Mouse (Mus musculus) left cerebral cortex, adult 2 months (tissue): ENCODE measurements around the gene Lamc3. TPM values are rescaled to one million over a fixed set of nuclear protein-coding genes. Genes with fewer than 3 reads are reported as not detected.

Source experiments
- DNase-seq, 2 experiments: peaks; one replicate each; pipeline ENCODE4 v3.0.0; 2021 to 2022; ENCODE audit warnings: low spot score in 2 of 2, mixed read lengths in 1 of 2; ENCODE audit errors: extremely low spot score in 1 of 2
- H3K27ac ChIP-seq: fragments of 200-600 bp; 2 replicates; pipeline ENCODE4 v1.8.1; 2022
- H3K4me3 ChIP-seq: fragments of 200-600 bp; 2 replicates; pipeline ENCODE4 v1.8.1; 2022
- CTCF ChIP-seq: fragments of 200-600 bp; IDR thresholded peaks from 2 replicates; pipeline ENCODE4 v1.8.1; 2022; ENCODE audit warnings: antibody characterized with exemption, mild to moderate bottlenecking, moderate library complexity
- intact Hi-C: fragments of 180-260 bp; cut with DNase I; formaldehyde crosslinking; loops from one replicate; pipeline ENCODE4 v1.15.1; 2025
- total RNA-seq, 2 experiments: library from RNA; stranded (reverse); gene quantifications; 2 replicates each; pipeline ENCODE4 v1.2.3; 2021

The Lamc3 gene
- total RNA-seq, 2 experiments from 2014 or later: 6.9 to 8.8 TPM

- TF ChIP-seq CTCF: no peak
- H3K4me3 ChIP-seq: no peak overlapping the region
- intact Hi-C loops: no loop called here
- no peak for DNase-seq
- peak overlapping the region; percentile 37 for H3K27ac ChIP-seq
These were observed 76.4 kb downstream of the Lamc3 start for GRCm38 (mm10) chr2:31963491-31963890.

- Histone ChIP-seq H3K27ac (no peak overlapping the region), H3K4me3 (no peak overlapping the region)
- intact Hi-C loops: no loop called here
- DNase-seq: no peak
- no peak for TF ChIP-seq CTCF
These were observed 77.1 kb downstream of the Lamc3 start for GRCm38 (mm10) chr2:31964191-31964590.

- DNase-seq: peak in 1 of 2 experiments; percentile 31
- no peak overlapping the region for H3K27ac ChIP-seq
- TF ChIP-seq CTCF: peak; percentile 48
- intact Hi-C loops: no loop called here
- no peak overlapping the region for H3K4me3 ChIP-seq
These were observed 78.0 kb downstream of the Lamc3 start for GRCm38 (mm10) chr2:31965110-31965509.

- TF ChIP-seq CTCF: no peak
- DNase-seq: no peak
- intact Hi-C loops: no loop called here
- no peak overlapping the region for H3K4me3 ChIP-seq
- no peak overlapping the region for H3K27ac ChIP-seq
These were observed 79.7 kb downstream of the Lamc3 start for GRCm38 (mm10) chr2:31966801-31967200.

GRCm38 (mm10) chr2:31972589-31972988, 85.5 kb downstream of the Lamc3 start:
- TF ChIP-seq CTCF: no peak
- intact Hi-C loops: loop anchor here (2.0 kb wide), 1 partner anchor 56 kb away; no protein-coding TSS in a partner anchor
- Histone ChIP-seq H3K27ac (no peak overlapping the region), H3K4me3 (no peak overlapping the region)
- no peak for DNase-seq

- peak within 1 kb of the TSS; percentile 86 for H3K4me3 ChIP-seq
- intact Hi-C loops: loop anchor here (2.0 kb wide), 1 partner anchor 163 kb away; no protein-coding TSS in a partner anchor
- peak within 1 kb of the TSS; percentile 93 for H3K27ac ChIP-seq
- peak; percentile 99 to 100 for DNase-seq
- no peak; the same call in 1 of the 2 replicates for TF ChIP-seq CTCF
These were observed 87.2 kb downstream of the Lamc3 start, which contains the start of gene Nup214 for GRCm38 (mm10) chr2:31974141-31974808. Gene Nup214, plus strand, starts transcription at chr2:31974436.

GRCm38 (mm10) chr2:31974809-31975371, 87.8 kb downstream of the Lamc3 start:
- intact Hi-C loops: loop anchor here (2.0 to 5.0 kb wide), 2 partner anchors 162 to 303 kb away; partner anchors contain the start of gene Exosc2
- TF ChIP-seq CTCF: no peak

GRCm38 (mm10) chr2:31987774-31988173, 100.7 kb downstream of the Lamc3 start:
- DNase-seq: no peak
- Histone ChIP-seq H3K4me3 (no peak overlapping the region), H3K27ac (no peak overlapping the region)
- intact Hi-C loops: no loop called here
- TF ChIP-seq CTCF: no peak

More at GRCm38 (mm10) chr2:31974809-31975371, 87.8 kb downstream of the Lamc3 start:
- Histone ChIP-seq H3K4me3 (peak overlapping the region; percentile 86), H3K27ac (peak overlapping the region; percentile 93)
- DNase-seq: no peak

- H3K4me3 ChIP-seq: no peak overlapping the region
- intact Hi-C loops: no loop called here
- no peak for DNase-seq
- no peak for TF ChIP-seq CTCF
- no peak overlapping the region for H3K27ac ChIP-seq
These were observed 103.9 kb downstream of the Lamc3 start for GRCm38 (mm10) chr2:31990961-31991360.

- no peak for TF ChIP-seq CTCF
- intact Hi-C loops: no loop called here
- DNase-seq: no peak
- no peak overlapping the region for H3K27ac ChIP-seq
- no peak overlapping the region for H3K4me3 ChIP-seq
These were observed 107.8 kb downstream of the Lamc3 start for GRCm38 (mm10) chr2:31994896-31995295.

- DNase-seq: peak; percentile 69
- intact Hi-C loops: no loop called here
- TF ChIP-seq CTCF: no peak
- Histone ChIP-seq H3K4me3 (no peak overlapping the region), H3K27ac (peak overlapping the region; percentile 28; the same call in 1 of the 2 replicates)
These were observed 109.0 kb downstream of the Lamc3 start for GRCm38 (mm10) chr2:31996060-31996459.

Other genes starting within 250 kb of the Lamc3 start
- under 1 TPM; 0.14 to 0.72 TPM for gene Prdm12, start 247.3 kb upstream of the Lamc3 start, total RNA-seq
- 10 to 100 TPM; 21.3 to 22.8 TPM for gene Exosc2, start 216.6 kb upstream of the Lamc3 start, total RNA-seq
- 10 to 100 TPM; 41.0 to 43.2 TPM for gene Abl1, start 198.9 kb upstream of the Lamc3 start, total RNA-seq
- gene Qrfp, start 76.7 kb upstream of the Lamc3 start, total RNA-seq: not detected
- gene Fibcd1, start 41.3 kb upstream of the Lamc3 start, total RNA-seq: 10 to 100 TPM in 1 of 2 experiments, 1 to 10 TPM in 1; 7.9 to 11.4 TPM
- gene Aif1l, start 62.8 kb downstream of the Lamc3 start, total RNA-seq: 1 to 10 TPM; 3.6 to 4.8 TPM
- gene Nup214, start 87.1 kb downstream of the Lamc3 start, total RNA-seq: 10 to 100 TPM; 63.9 to 65.9 TPM
- gene Fam78a, start 197.6 kb downstream of the Lamc3 start, total RNA-seq: 1 to 10 TPM; 9.0 to 9.7 TPM
- gene Plpp7, start 208.2 kb downstream of the Lamc3 start, total RNA-seq: 10 to 100 TPM; 26.8 to 29.3 TPM